Mouse (Mus musculus) forebrain, embryonic 14.5 days (tissue): ENCODE data around the gene Rbm25. TPM values are rescaled to one million over a fixed set of nuclear protein-coding genes. Genes with fewer than 3 reads are reported as not detected.
"Not testable (repeated sequence)": the region's sequence is repeated elsewhere in the genome, so short reads cannot be mapped to it uniquely, and the experiment has no call there.

Source experiments
- ATAC-seq: fragments of 200-750 bp; cut with Nextera tagmentation; 2 replicates; pipeline ENCODE4 v1.8.0; 2017; ENCODE audit warnings: mild to moderate bottlenecking, moderate library complexity
- DNase-seq: peaks from one replicate; pipeline ENCODE4 v3.0.0-alpha.2; 2015; ENCODE audit warnings: low spot score
- H3K27ac ChIP-seq: fragments of 300-500 bp; sonication (generic); 2 replicates; pipeline ENCODE4 v1.5.1; 2014; ENCODE audit warnings: low read depth, mild to moderate bottlenecking, control low read depth, low read length, moderate library complexity
- H3K27me3 ChIP-seq: fragments of 300-500 bp; sonication (generic); replicated peaks from 2 replicates; pipeline ENCODE4 v1.6.1; 2014; ENCODE audit warnings: low read length, control low read depth, mixed read lengths; ENCODE audit not compliant: control insufficient read depth, insufficient read depth
- H3K36me3 ChIP-seq: fragments of 300-500 bp; sonication (generic); 2 replicates; pipeline ENCODE4 v1.6.1; 2014; ENCODE audit warnings: low read length, control low read depth; ENCODE audit not compliant: control insufficient read depth, insufficient read depth
- H3K4me1 ChIP-seq: fragments of 300-500 bp; sonication (generic); 2 replicates; pipeline ENCODE4 v1.6.1; 2014; ENCODE audit warnings: antibody characterized with exemption, low read length, control low read depth; ENCODE audit not compliant: control insufficient read depth, insufficient read depth
- H3K4me2 ChIP-seq: fragments of 300-500 bp; sonication (generic); 2 replicates; pipeline ENCODE4 v1.6.1; 2014; ENCODE audit warnings: mild to moderate bottlenecking, control low read depth, low read length
- H3K4me3 ChIP-seq: fragments of 300-500 bp; sonication (generic); 2 replicates; pipeline ENCODE4 v1.5.1; 2014; ENCODE audit warnings: low read depth, low read length, control low read depth
- H3K9ac ChIP-seq: fragments of 300-500 bp; sonication (generic); 2 replicates; pipeline ENCODE4 v1.6.1; 2014; ENCODE audit warnings: mild to moderate bottlenecking, low read length, control low read depth, moderate library complexity
- H3K9me3 ChIP-seq: fragments of 300-500 bp; sonication (generic); replicated peaks from 2 replicates; pipeline ENCODE4 v1.6.1; 2016; ENCODE audit warnings: low read length, control low read depth, mixed read lengths; ENCODE audit not compliant: control insufficient read depth
- WGBS: fragments of 180-500 bp; shearing (Covaris S2); extraction: QIAGEN DNeasy Blood & Tissue Kit; methylation state at CpG from one replicate; pipeline ENCODE4 v1.1.7; 2014; 5-methylcytosine and 5-hydroxymethylcytosine counted together
- polyA plus RNA-seq: library from polyadenylated mRNA; unstranded; fragments of >200 nt; fragmentation: Nextera tagmentation; extraction: Ambion mirVana; gene quantifications from 2 replicates; pipeline ENCODE4 v1.2.1, GENCODE M21; 2014

Gene Rbm25
- polyA plus RNA-seq, 1 experiment from 2014 or later, result 164 TPM

DNA sequence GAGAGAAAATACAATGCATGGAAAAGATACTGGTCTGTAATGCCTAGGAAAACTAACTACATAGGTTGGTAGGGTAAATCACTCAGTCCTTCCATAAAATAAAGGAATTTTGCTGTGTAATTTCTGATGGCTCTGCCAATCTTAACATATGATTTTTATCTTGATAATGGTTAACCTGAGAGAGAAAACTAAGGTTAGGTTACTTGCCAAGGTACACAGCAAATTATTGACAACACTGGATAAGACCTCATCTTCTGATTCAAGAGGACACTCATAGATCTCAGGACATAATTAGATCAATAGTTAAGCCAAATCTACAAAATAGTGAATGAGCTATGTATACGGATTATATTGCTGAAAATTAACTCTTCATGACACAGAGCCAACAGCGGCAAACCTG is 33.2 kb upstream of the Rbm25 start:
- no peak overlapping the region for H3K27ac ChIP-seq
- H3K4me1 ChIP-seq, result peaks cover 22% of the 10 kb centered on the region
- WGBS, result 82% methylated on average over 2 of the region's 2 CpGs
- no peak for ATAC-seq
- no peak overlapping the region for H3K9ac ChIP-seq
- H3K4me3 ChIP-seq, result no peak overlapping the region
- no peak overlapping the region for H3K4me2 ChIP-seq
- no peaks in the 10 kb centered on the region for H3K9me3 ChIP-seq
- no peak for DNase-seq
- no peaks in the 10 kb centered on the region for H3K27me3 ChIP-seq
- H3K36me3 ChIP-seq, result peaks cover 20% of the 10 kb centered on the region; the same call in 1 of the 2 replicates

DNA sequence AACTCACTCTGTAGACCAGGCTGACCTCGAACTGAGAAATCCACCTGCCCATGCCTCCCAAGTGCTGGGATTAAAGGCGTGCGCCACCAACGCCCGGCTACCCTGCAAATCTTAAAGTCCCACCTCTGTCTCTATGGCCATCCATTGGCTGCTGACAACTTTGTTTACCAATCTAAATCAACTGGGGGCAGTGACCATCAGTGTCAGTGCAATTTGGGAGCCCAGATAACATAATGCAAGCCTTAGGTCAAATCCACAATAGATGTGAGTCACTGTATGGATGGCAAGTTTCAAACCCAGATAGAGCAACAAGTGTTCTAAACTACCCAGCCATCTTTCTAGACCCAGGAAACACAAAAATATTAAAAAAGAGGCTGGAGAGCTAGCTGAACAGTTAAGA is 28.8 kb upstream of the Rbm25 start:
- ATAC-seq (no peak), DNase-seq (no peak)
- no peak overlapping the region for H3K27ac ChIP-seq
- H3K9ac ChIP-seq, result no peak overlapping the region
- no peaks in the 10 kb centered on the region for H3K36me3 ChIP-seq
- no peak overlapping the region for H3K4me3 ChIP-seq
- H3K9me3 ChIP-seq, result no peaks in the 10 kb centered on the region
- H3K4me1 ChIP-seq, result no peaks in the 10 kb centered on the region
- H3K27me3 ChIP-seq, result no peaks in the 10 kb centered on the region
- 87% methylated on average over 5 of the region's 5 CpGs for WGBS
- H3K4me2 ChIP-seq, result no peak overlapping the region

DNA sequence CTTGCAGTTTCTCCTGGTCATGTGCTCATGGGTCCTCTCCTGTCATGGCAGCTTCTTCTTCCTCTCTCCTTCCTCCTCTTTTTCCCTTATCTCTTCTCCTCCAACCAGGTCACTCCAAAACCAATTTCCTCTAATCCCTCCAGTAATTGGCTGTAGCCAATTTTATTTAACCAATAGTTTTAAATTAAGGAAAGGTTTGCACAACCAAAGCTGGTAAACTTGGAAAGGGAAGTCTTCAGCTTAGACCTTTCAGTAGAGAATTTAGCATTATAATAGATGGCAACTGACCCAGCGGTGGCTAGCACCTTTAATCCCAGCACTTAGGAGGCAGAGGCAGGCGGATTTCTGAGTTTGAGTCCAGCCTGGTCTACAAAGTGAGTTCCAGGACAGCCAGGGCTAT is 24.6 kb upstream of the Rbm25 start:
- not testable (repeated sequence) for H3K4me2 ChIP-seq, H3K4me1 ChIP-seq, H3K36me3 ChIP-seq, H3K27ac ChIP-seq, H3K9ac ChIP-seq, H3K9me3 ChIP-seq, DNase-seq, H3K27me3 ChIP-seq, H3K4me3 ChIP-seq, ATAC-seq
- WGBS, result 89% methylated on average over 2 of the region's 2 CpGs

DNA sequence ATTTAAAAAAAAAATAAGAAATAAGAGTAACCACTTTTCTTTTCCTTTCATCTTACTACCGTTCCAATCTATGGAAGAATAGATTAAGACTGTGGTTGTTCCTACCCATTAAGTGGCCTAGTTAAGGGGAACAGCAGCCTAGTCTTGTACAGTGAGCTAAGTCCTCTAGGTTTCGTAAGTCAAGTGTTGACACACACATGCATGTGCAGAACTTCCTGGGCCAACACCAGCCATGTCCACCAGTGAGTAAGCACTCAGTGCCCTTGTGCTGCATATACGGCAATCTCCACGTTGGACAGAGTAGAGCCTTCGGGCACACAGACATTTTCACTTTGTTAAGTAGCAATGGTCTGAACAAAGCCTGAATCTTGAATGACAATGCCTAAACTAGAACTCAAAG is 13.8 kb upstream of the Rbm25 start:
- H3K27me3 ChIP-seq, result no peaks in the 10 kb centered on the region
- H3K4me2 ChIP-seq, result no peak overlapping the region
- no peaks in the 10 kb centered on the region for H3K36me3 ChIP-seq
- H3K27ac ChIP-seq, result no peak overlapping the region
- H3K4me1 ChIP-seq, result no peaks in the 10 kb centered on the region
- 90% methylated on average over 5 of the region's 5 CpGs for WGBS
- no peaks in the 10 kb centered on the region for H3K9me3 ChIP-seq
- H3K4me3 ChIP-seq, result no peak overlapping the region
- ATAC-seq, result no peak
- H3K9ac ChIP-seq, result no peak overlapping the region
- DNase-seq, result no peak

DNA sequence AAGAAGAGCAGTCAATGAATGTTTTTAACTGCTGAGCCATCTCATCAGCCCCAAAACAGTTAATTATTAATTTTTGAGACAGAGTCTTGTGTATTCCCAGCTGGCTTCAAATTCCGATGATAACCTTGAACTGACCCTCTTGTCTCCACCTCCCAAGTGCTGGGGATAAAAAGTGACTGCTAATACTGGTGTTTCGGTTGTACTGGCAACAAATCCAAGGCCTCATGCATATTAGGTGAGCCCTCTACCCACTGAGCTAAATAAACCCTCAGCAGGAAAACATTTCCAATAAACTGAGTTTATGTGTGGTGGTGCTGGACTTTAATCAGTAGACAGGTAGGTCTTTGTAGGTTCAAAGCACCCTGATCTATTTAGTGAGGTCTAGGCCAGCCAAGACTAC is 12.1 kb upstream of the Rbm25 start:
- 80% methylated on average over 2 of the region's 2 CpGs for WGBS
- H3K4me1 ChIP-seq, result no peaks in the 10 kb centered on the region

DNA sequence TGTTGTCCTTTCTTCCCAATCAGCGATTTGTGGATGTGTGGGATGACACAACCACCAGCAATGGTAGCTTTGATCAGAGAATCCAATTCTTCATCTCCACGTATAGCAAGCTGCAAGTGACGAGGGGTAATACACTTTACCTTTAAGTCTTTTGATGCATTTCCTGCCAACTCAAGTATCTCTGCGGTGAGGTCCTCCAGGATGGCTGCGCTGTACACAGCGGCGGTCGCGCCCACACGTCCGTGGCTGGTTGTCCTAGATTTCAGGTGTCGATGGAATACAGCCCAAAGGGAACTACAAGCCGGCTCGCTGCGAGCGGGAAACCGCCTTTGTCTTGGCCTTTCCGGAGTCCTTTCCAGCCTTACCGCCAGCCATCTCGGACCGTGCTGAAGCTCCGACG is 10.3 kb upstream of the Rbm25 start:
- not testable (repeated sequence) for DNase-seq
- WGBS, result 66% methylated on average over 23 of the region's 23 CpGs

More for the DNA sequence above, 12.1 kb upstream of the Rbm25 start:
- Histone ChIP-seq H3K27ac (no peak overlapping the region), H3K36me3 (no peaks in the 10 kb centered on the region), H3K4me2 (no peak overlapping the region), H3K27me3 (no peaks in the 10 kb centered on the region), H3K9ac (no peak overlapping the region), H3K4me3 (no peak overlapping the region), H3K9me3 (no peaks in the 10 kb centered on the region)
- ATAC-seq (no peak), DNase-seq (no peak)

DNA sequence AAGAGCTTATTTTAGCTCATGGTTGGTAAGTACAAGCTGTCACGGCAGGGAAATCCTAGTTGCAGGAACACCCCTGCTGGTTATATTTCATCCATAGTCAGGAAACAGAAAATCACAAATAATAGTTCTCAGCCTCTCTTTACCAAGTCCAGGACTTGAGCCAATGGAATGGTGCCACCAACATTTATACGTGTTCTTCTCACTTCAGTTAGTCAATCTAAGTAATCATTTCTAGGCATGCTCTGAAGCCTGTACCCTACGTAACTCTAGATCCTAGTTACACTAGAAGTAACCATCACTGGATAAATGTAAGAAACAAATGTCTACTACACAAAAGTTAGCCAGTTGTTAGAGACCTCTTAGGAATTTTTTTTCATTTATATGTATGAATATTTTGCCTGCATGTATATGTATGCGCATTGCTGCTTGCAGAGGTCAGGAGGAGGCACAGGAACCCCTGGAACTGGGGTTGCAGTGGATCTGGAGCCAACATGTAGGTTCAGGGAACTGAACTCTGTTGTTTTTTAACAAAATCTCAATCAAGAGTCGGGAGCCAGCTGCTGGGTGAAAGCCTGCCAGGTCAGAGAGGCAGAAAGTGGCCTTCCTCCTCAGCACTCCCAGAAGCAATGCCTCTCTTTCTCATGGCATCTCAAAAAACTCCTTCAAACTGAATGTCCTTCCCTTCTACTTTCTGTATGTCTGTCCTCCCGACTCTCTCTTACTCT is 8.8 kb upstream of the Rbm25 start:
- Histone ChIP-seq H3K4me2 (no peak overlapping the region), H3K4me3 (no peak overlapping the region), H3K27ac (no peak overlapping the region), H3K36me3 (no peaks in the 10 kb centered on the region), H3K9ac (no peak overlapping the region), H3K4me1 (no peaks in the 10 kb centered on the region), H3K9me3 (no peaks in the 10 kb centered on the region), H3K27me3 (no peaks in the 10 kb centered on the region)
- no peak for DNase-seq
- no peak for ATAC-seq
- 85% methylated on average over 6 of the region's 6 CpGs for WGBS

More for the DNA sequence above, 10.3 kb upstream of the Rbm25 start:
- not testable (repeated sequence) for H3K9me3 ChIP-seq, H3K27ac ChIP-seq, H3K4me3 ChIP-seq, H3K4me2 ChIP-seq, ATAC-seq, H3K36me3 ChIP-seq, H3K9ac ChIP-seq, H3K27me3 ChIP-seq, H3K4me1 ChIP-seq

DNA sequence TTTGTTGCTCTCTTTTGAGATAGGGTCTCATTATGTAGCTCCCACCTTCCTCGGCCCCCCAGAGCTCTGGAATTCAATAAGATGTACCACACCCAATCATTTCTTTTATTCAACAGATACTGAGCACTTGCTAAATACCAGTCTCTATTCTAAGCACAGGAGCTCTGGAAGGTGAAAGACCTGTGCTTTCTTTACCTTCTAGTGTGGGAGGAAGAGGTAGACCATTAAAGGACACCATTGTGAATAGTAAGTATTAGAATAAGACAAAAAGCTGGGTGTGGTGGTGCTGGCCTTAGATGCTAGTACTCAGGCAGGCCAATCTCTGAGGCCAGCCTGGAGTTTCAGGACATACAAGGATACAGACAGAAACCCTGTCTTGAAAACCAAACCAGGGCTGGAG is 6.7 kb upstream of the Rbm25 start:
- Histone ChIP-seq H3K4me3 (no peak overlapping the region), H3K9me3 (no peaks in the 10 kb centered on the region), H3K27ac (no peak overlapping the region), H3K27me3 (no peaks in the 10 kb centered on the region), H3K4me1 (no peaks in the 10 kb centered on the region), H3K9ac (no peak overlapping the region), H3K4me2 (no peak overlapping the region), H3K36me3 (no peaks in the 10 kb centered on the region)
- ATAC-seq (no peak), DNase-seq (no peak)
- 79% methylated on average over 1 of the region's 1 CpGs for WGBS

DNA sequence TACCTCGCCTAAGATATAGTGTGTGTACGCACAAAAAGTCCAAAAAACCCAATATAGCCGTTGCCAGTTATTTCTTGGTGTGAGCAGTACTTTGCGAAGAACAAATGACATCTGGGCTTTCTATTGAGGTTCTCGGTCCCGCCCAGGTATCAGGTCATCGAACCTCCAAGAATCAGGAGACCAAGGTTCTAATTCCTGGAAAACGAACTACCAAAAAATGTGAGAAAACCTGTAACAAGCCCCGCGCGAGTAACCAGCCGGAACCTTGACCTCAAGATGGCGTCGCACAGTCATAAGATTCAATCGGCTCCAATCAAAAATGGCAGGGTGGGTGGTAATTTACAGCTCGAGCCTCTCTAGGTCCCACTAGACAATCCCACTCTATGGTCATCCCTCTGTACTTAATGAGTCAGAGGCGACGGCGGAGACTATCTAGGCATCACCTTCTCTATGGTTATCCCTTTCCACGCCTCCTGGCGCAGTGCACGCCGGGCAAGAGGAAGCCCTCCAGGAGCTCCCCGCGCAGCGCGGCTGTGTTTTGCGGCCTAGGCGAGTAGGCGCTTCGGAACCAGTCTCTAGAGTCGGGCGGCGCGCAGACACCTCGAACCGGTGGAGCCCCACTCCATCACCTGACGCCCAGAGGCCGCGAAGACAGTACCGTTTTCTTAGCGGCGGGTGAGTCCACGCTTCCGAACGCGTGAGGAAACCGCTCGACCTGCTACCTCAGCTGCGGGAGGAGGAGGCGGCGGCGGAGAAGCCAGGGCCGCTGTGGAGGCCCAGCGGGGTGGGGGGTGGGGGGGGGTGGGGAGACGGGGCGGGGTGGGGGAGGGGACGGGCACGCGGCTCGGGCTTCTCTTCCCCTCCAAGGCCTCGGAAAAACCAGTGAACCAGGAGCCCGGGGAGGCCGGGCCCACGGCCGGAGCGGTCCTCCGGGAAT is 975 bp downstream of the Rbm25 start:
- Histone ChIP-seq H3K4me1 (no peaks in the 10 kb centered on the region), H3K27ac (peak overlapping the region; percentile 95), H3K4me2 (peak overlapping the region; percentile 75), H3K36me3 (peaks cover 12% of the 10 kb centered on the region), H3K27me3 (no peaks in the 10 kb centered on the region), H3K9me3 (no peaks in the 10 kb centered on the region), H3K9ac (peak overlapping the region; percentile 98), H3K4me3 (peak overlapping the region; percentile 91)
- DNase-seq (peak; percentile 100), ATAC-seq (peak; percentile 100)
- WGBS, result 1% methylated on average over 64 of the region's 68 CpGs
